Mouse (Mus musculus): ENCODE measurements around the gene Cntnap2. TPM values are rescaled to one million over a fixed set of nuclear protein-coding genes. Genes with fewer than 3 reads are reported as not detected.

Cntnap2 gene
- total RNA-seq, 1 experiment from 2014 or later: 1.3 TPM

- DNase-seq: no peak
Measured at GRCm38 (mm10) chr6:46696187-46696586, 1637.0 kb downstream of the Cntnap2 start.

DNA sequence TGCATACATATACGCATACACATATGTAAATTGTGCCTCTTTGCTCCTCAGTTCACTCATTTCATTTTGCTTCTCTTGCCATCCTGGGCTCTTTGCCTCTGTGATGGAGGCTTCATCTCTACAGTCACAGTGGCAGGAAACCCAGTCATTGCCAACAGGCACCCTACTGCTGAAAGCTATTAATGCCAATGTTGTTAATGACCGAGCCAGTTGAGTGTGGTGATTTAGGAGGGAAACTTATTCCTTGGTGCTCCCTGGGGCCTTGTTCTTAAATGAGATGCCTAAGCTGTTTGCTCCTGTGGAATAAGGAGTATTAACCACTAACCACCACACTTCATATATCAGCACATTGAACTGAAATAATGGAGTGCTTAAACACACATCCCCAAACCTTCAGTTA is 1640.2 kb downstream of the Cntnap2 start:
- no peak for DNase-seq

DNA sequence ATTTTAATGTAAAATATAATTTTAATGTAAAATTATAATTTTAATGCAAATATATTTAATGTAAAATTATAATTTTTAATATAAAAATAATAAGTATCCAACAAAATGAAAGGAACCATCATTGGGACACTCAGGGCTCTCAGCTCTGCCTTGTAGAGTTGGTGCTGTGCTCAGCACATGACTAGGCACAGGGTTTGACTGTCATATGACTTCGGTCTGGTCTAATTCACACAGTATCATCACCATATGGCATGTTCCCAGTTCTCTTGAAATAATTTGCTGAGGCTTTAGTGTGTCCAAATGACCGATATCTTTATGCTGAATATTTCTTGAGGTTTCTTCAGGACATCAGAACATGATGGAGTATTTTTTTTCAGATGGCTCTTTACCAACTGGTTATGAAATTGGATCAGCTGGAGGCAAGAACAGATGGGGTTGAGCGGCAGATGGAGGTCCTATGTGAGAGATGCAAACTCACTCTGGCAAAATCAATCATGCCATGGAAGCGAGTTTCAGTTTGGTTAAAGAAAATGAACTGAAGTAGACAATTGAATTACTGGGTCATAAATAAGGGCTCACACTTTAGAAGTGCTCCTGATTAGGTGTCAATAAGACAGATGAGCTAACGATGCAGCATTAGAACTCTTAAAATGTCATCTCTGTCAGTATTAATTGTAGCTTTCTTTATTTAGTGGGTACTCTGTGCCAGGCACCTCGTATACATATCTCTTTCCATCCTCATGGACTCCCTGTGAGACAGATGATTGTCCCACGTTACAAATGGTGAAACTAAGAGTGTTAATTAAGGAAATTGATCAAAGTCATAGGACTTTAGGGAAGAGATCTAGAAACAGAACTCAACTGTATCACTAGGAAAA is 1645.4 kb downstream of the Cntnap2 start:
- no peak for DNase-seq

DNA sequence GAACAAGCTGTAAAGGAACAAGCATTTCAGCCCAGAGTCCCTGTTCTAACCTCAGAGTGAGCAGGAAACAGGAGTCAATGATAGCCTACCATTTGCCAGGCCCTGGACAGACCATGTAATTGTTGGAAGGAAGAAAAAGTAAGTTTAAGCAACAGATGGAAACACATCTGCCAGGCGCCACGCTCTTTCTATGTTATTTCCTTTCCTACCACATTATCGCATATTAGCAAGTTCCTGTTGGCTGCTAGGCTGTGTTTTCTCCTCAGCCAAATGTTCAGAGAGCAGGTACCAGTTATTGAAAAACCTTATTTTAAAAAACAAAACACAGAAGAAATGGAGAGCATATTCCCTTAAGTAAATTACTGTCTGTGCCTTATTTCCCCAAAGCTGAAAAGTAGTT is 1646.8 kb downstream of the Cntnap2 start:
- DNase-seq: no peak

GRCm38 (mm10) chr6:46716576-46716975 is 1657.4 kb downstream of the Cntnap2 start:
- no peak for DNase-seq

GRCm38 (mm10) chr6:46733794-46734193 is 1674.6 kb downstream of the Cntnap2 start:
- DNase-seq: no peak

DNA sequence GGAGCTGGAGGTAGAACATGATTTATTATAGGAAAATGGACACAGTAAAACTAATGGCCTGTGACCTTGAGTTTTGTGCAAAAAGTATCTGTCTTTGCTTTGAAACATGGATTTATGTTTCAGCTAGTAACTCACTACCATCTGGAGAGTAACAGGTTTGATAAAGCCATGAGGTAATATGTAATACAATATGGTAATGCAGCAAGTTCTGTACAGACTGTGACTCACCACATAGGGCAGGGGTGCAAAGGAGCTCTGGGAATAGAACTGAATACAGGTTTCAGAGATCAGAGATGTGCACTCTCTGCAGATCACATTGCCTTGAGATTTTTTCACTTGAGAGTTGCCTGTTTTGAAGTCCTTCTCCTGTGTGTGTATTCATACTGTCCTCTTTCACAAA is 1689.3 kb downstream of the Cntnap2 start:
- no peak for DNase-seq

- no peak for DNase-seq
Measured at GRCm38 (mm10) chr6:46763481-46763880, 1704.3 kb downstream of the Cntnap2 start.

- no peak for DNase-seq
Measured at GRCm38 (mm10) chr6:46774529-46774928, 1715.4 kb downstream of the Cntnap2 start.

- no peak for DNase-seq
Measured at GRCm38 (mm10) chr6:46802264-46803110, 1743.3 kb downstream of the Cntnap2 start.

DNA sequence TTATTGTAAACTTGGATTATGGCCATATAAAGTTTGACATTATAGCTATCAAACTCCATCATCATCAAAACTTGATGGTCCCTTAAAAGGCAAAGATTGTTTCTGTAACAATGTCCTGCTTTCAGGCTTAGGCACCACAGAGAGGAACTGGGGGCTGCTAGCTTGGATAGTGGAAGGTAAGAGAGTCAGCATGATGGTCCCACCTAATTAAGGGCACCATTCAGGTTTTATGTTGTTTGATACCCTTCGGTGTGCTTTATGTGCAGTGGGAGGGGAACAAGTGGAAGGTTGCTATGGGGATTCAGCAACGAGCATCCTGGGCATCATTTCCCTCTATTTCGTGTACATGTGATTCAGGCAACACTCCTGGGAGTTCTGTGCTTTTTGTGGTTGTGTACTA is 1797.5 kb downstream of the Cntnap2 start:
- no peak for DNase-seq

DNA sequence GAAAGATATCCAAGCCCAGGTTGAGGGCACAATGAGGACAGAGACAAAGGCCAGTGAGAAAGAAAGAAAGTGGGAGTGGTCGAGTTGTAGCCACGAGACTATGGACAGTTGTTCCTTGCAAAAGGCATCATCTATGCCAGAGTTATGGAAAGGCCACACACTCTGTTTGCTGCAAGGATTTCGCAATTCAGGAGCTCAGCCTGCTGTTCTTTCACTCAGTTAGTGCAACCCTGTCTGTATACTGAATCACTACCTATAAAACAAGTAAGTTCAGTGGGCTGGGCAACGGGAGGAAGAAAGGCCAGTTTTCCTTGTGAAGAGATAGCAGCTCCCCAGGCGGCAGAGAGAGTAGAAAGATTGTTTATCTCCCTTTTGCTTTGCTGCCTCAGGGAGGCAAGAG is 1801.9 kb downstream of the Cntnap2 start:
- DNase-seq: no peak

DNA sequence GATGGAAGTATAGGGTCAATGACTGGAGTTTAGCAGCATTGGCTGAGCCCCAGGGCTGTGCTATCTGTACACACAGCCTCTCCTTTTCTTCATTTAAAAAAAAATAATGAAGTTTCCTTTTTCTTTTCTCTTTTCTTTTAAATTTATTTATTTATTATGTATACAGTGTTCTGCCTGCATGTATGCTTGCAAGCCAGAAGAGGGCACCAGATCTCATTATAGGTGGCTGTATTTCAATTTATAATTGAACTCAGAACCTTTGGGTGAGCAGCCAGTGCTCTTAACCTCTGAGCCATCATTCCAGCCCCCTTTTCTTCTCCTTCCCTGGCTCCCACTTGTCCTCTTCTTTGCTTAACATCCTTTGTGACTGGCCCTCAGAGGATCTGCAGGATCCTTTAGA is 1807.2 kb downstream of the Cntnap2 start:
- no peak for DNase-seq

- DNase-seq: no peak
Measured at GRCm38 (mm10) chr6:46886230-46886629, 1827.1 kb downstream of the Cntnap2 start.

DNA sequence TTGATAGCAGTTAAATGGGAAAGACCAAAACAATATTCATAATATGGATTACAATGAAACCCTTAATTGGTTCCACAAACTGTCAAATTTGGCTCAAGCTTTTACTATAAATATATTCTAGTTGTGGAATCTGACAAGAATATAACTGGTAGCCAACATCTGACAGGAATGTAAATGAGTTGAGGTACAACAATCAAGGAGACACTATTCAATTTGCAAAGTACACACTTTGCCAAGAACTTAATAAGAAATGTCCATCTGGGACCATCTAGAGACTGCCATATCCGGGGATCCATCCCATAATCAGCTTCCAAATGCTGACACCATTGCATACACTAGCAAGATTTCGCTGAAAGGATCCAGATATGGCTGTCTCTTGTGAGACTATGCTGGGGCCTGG is 1850.0 kb downstream of the Cntnap2 start:
- no peak for DNase-seq

DNA sequence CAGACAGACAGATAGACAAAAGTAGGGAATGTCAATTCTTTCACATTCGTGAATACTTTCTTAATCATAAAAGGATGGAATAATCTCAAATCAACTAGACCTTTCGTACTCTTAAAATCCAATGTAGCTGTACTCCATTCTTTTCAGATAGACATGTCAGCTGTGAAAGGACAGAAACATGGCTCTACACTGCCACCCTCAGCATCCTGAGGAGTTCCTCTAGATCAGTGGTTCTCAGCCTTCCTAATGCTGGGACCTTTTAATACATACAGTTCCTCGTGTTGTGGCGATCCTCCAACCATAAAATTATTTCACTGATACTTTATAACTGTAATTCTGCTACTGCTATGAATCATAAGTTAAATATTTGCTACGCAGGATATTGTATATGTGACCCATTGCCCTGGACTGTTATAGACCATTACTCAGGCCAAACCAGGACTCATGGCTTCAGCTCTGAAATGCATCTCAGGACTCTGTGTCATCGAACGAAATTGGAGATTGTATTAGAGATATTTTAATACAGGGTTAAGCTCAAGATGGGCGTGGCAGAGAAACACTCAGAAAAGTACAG is 1859.6 kb downstream of the Cntnap2 start:
- no peak for DNase-seq

GRCm38 (mm10) chr6:46919973-46920372 is 1860.8 kb downstream of the Cntnap2 start:
- no peak for DNase-seq

DNA sequence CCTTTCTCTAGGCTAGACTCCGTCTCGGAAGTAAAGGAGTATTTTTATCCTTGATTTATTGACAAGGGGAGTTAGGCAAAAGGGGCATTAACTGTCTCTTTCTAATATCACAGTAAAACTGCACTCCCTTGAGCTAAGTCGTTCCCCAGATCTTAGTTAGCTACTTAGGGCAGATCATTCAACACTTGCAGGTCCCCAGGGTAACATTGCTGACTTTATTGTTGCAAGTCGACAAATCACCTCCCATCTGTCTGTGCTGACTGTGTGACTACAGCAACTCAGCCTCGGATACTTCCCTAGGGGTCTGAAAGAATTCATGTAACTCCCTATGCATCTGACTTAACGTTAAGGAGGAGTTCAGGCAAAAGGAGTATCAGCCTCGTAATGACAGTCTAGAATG is 1865.6 kb downstream of the Cntnap2 start:
- DNase-seq: no peak

DNA sequence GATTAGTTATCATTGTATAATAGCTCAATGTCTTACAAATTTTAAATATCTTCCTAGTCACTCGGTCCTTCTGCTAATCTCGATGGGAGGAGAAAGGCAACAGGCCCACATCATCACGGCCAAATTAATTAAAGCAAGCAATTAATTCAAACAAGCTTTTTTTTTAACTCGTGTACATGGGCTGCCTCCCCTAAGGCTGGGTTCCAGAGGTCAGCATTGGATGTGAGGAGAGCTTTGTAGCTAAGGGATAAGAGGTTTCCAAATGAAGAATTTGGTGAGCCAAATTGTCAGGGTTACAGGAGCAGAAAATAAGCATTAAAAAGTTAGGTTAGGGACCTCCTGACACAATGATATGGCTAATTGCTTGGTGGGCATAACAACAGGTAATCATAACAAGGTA is 1886.5 kb downstream of the Cntnap2 start:
- DNase-seq: no peak

DNA sequence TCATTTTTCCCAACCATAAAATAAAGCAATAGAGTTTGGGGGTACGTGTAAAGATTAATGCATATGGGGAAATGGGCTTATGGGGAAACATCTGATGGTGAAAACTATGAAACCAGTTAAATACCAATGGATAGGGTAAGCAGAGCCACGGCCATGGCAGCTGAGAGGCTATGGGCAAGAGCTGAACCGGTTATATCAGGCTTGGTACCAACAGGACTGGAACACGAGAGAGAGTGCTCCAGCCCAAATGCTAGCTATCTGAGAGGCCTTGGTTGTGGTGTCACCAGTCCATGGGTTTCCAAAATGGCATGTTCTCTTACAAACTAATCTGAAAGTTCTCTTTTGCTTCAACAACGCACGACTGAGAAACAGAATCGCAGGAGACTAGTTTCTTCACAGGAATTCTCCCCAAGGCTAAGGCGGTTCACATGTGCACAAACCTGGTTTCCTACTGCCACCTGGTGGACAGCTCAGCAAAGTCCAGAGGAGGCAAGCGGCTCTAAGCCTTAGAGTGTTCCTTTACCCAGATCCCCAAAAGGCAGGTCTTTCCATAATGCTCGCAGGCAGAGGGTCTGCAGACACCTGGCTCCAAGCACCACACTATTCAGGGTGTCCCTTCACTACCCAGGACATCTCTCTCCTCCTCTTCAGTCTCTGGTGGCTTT is 1902.0 kb downstream of the Cntnap2 start:
- DNase-seq: peak; percentile 61

- DNase-seq: no peak
Measured at GRCm38 (mm10) chr6:46963261-46963660, 1904.1 kb downstream of the Cntnap2 start.

GRCm38 (mm10) chr6:46963693-46964092 is 1904.5 kb downstream of the Cntnap2 start:
- DNase-seq: no peak
